Mouse (Mus musculus): ENCODE data around the gene Sema6d. TPM values are rescaled to one million over a fixed set of nuclear protein-coding genes. Genes with fewer than 3 reads are reported as not detected.

The Sema6d gene
- total RNA-seq, 2 experiments from 2014 or later: 18.8 to 18.9 TPM

DNA sequence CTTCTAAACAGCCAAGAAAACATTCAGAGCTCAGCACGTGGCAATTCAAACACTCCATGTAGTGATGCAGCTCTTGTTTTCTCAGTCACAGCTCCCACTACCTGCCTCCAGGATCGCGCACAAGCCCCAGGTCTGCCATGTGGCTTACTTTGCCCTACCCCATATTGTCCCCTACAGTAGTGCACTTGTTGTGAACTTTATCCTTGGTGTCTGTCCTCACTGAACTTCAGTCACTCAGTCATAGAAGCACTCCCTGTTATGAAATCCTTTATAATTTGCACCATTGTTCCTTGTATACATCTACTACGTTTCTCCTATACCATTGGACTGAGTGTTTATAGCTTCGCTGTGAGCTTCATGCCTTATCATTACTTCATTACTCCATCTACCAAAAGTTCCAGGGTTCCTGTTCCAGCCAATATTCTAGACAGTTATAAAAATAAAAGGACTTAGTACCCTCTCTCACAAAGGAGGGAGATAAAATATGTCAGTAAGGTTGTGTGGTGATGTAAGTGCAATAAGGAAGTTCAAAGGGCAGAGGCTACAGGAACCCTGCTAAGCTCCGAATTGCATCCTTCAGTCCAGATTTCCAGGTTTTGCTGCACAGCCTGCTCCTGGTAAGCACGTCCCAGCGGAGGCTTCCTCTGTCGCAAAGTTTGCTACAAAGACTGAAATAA is 512.1 kb downstream of the Sema6d start:
- intact Hi-C loops (cut with DNase I): loop anchor here (5.0 to 10.0 kb wide), 2 partner anchors 585 to 613 kb away; no protein-coding TSS in a partner anchor
- no peak for DNase-seq (ENCODE audit: low spot score)

DNA sequence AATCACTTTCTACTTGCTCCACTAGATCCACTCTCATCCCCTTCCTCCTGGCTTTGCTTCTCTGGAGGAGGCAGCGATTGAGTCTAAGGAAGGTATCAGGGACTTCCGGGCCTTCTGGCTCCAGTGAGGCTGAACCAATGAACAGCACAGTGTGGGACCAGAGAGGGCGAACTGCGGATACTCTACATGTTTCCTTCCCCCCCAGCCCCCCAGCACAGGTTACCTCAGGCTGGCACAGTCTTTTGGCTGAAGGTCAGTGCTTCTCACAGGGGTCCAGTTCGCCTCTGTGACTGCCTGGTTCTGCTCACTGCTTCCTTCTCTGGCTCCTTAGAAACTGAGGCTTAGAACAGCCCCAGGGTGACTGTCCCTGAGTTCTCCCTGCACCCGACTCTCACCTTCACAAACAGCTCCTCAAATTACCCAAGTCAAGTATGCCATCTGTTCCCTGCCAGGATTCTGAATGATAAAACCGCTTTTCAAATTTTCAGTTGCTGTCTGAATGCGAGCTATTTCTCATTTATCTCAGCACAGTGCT is 512.7 kb downstream of the Sema6d start:
- intact Hi-C loops (cut with DNase I): loop anchor here (5.0 to 10.0 kb wide), 2 partner anchors 585 to 612 kb away; no protein-coding TSS in a partner anchor
- DNase-seq (ENCODE audit: low spot score): no peak

GRCm38 (mm10) chr2:124605341-124605740 is 515.6 kb downstream of the Sema6d start:
- intact Hi-C loops (cut with DNase I): loop anchor here (5.0 to 10.0 kb wide), 4 partner anchors 252 to 609 kb away; no protein-coding TSS in a partner anchor
- DNase-seq (ENCODE audit: low spot score): no peak

DNA sequence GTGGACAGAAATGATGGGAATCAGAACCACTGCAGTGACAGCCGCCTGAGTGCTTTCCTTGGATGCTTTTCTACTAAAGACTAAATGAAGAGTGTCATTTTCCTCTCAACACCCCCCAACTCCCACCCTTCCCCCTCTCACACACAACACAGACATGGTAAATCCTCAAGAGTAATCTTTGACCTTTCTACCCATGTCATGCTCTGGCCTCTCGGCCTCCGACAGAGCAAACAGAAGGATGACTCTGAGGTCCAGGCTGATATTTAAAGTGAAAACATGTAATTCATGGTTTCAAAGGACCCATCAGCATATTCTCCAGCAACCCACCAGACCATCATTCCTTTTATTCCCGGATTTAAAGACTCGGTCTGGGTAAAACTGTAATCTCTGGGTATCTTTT is 518.2 kb downstream of the Sema6d start:
- DNase-seq (ENCODE audit: low spot score): no peak
- intact Hi-C loops (cut with DNase I): loop anchor here (5.0 to 10.0 kb wide), 4 partner anchors 249 to 607 kb away; no protein-coding TSS in a partner anchor

DNA sequence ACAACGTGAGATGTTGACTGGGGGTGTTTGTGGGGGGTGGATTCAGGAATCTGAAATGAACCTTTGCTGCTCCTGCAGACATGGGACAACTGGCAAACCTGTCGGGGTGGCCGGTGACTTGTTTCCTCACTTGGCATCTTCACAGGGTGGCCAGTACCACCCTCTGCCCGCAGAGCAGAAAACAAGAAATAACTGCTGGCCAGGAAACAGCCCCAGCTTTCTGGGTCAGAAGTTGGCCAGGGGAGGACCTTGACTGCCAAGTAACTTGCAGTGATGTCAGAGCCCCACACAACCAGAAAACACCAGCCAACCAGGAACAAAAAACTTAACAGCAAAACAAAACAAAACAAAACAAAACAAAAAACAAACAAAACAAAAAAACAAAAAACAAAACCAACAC is 518.8 kb downstream of the Sema6d start:
- intact Hi-C loops (cut with DNase I): loop anchor here (5.0 to 10.0 kb wide), 4 partner anchors 249 to 606 kb away; no protein-coding TSS in a partner anchor
- DNase-seq (ENCODE audit: low spot score): peak; percentile 29

GRCm38 (mm10) chr2:124609014-124609413 is 519.2 kb downstream of the Sema6d start:
- intact Hi-C loops (cut with DNase I): loop anchor here (5.0 to 10.0 kb wide), 4 partner anchors 248 to 606 kb away; no protein-coding TSS in a partner anchor
- DNase-seq (ENCODE audit: low spot score): no peak

- DNase-seq (ENCODE audit: low spot score): peak; percentile 91
- intact Hi-C loops (cut with DNase I): loop anchor here (2.0 to 10.0 kb wide), 7 partner anchors 137 to 605 kb away; no protein-coding TSS in a partner anchor
Observed at GRCm38 (mm10) chr2:124609711-124610585, 520.2 kb downstream of the Sema6d start.

DNA sequence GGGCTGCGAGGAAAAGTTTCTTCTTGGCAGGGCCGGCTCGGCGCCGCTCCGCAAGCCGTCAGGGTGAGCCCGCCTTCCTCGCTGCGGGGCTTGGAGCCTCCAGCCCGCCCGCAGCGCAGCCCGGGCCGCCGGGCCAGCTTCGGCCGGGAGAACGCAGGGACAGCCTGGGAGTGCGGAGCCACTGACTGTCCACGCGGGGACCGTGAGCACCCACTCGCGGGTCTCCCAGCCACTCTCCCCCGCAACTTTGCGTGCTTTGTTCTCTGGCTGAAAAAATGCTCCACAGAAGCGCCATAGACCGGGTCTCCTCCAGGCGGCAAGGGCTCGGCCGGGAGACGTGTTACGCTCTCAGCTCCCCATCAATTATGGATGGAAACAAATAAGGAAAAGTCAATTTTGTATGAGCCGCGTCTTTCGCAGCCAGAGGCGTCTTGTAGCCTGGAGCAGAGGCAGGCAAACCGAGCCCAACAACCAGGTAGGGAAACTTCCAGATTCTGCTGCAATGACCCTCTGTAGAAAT is 520.9 kb downstream of the Sema6d start:
- intact Hi-C loops (cut with DNase I): loop anchor here (2.0 to 5.0 kb wide), 3 partner anchors 137 to 318 kb away; no protein-coding TSS in a partner anchor

GRCm38 (mm10) chr2:124611226-124611625 is 521.5 kb downstream of the Sema6d start:
- no peak for DNase-seq (ENCODE audit: low spot score)
- intact Hi-C loops (cut with DNase I): loop anchor here (2.0 to 5.0 kb wide), 3 partner anchors 136 to 318 kb away; no protein-coding TSS in a partner anchor

More for the DNA sequence above, 520.9 kb downstream of the Sema6d start:
- DNase-seq (ENCODE audit: low spot score): no peak

DNA sequence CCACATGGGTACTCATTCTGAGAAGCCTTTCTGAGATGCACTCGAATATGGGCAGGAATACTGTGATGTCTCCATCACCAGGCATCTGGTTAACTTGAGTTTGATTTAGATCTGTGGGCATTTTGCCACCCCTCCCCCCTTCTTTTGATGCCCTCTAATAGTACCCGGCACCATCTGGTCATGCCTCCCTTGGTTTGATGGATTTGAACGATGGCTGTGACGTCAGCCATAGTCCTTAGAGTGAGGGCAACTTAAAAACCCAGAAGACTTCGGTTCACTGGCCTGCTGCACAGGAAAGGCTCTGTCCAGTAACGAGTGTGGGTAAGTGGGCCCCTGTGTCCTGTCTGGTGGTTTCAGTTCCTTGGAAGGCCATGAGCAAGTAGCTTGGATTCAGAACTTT is 522.5 kb downstream of the Sema6d start:
- DNase-seq (ENCODE audit: low spot score): no peak
- intact Hi-C loops (cut with DNase I): loop anchor here (2.0 to 5.0 kb wide), 3 partner anchors 39 to 160 kb away; no protein-coding TSS in a partner anchor

- DNase-seq (ENCODE audit: low spot score): no peak
- intact Hi-C loops (cut with DNase I): loop anchor here (2.0 to 5.0 kb wide), 3 partner anchors 38 to 159 kb away; no protein-coding TSS in a partner anchor
Observed at GRCm38 (mm10) chr2:124612727-124613510, 523.1 kb downstream of the Sema6d start.

DNA sequence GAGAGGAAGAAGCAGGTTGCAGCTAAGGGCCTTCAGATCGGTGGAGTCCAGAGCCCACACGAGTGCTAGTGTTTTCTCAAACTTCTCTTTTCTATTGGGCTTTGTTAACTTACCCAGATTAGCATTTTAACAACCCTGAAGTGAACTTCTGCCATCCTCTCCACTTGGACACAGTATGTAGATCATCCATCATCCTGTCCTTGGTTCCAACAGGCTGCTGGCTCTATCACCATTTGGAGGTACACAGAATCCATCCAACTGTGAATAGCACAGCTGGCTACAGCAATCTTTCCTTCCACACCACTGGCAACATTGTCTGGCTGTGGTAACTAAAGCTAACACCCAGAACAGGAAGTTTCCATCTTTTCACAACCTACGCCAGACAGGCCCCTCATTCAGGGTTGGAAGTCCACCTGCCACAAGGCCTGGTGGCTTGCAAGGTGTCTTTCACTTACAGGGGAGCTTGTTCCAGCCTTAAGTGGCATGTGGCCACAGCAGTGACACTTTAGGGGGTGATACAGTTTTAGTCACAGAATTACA is 524.0 kb downstream of the Sema6d start:
- intact Hi-C loops (cut with DNase I): loop anchor here (2.0 to 5.0 kb wide), 3 partner anchors 37 to 159 kb away; no protein-coding TSS in a partner anchor
- DNase-seq (ENCODE audit: low spot score): no peak

DNA sequence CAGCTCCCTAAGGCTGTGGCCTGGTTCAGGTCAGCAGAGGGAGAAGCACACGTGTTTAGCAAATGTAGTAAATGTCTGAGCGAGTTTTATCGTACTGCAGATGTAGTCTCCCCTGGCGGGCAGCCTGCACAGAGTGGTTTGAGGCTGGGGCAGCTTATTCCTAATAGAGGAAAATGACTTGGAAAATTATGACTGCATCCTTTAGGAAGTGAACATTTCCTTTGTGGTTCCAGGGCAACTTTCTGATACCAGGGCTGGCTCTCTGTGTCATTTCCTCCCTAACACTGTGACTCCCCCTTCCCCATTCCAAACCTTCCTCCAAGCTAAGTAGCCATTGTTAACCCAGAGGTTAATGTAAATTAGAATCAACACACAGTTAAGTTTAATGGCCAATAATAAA is 527.0 kb downstream of the Sema6d start:
- intact Hi-C loops (cut with DNase I): no loop called here
- no peak for DNase-seq (ENCODE audit: low spot score)

DNA sequence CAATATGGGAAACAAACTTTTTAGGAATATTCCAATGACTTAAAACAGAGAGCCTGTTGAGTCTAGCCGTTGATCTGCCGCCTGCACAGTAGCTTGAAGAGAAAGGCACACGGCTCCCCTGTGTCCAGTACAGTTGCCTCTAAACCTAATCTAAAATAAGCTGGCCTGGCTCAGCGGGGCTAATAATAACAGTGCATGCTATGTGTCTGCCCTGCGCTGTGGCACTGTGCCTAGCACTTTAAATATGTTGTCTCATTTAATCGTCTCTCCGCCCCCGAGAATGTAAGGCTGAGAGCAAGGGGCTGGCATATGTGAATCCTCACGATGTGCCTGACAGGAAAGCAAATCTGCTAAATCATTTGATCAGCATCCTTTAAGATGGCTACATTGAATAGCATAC is 527.7 kb downstream of the Sema6d start:
- no peak for DNase-seq (ENCODE audit: low spot score)
- intact Hi-C loops (cut with DNase I): no loop called here

DNA sequence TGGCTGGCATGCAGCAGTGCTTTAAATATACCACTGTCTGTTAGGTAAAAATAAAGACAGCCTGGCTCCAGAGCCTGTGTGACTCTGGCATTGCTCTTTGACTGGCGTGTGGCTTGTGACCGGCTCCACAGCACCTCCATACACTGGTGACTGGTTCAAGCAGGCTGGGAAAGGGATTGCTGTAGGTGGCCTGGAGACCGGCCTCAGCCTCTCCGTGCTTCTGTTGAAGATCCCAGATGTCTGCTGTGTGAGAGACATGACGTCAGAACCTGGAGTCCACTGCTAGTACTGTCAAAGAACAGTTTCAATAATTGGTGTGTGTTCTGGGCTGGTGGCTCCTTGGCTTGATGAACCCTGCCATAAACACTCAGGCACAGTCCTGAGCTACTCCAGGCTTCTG is 528.3 kb downstream of the Sema6d start:
- no peak for DNase-seq (ENCODE audit: low spot score)
- intact Hi-C loops (cut with DNase I): no loop called here

GRCm38 (mm10) chr2:124618526-124619219 is 528.9 kb downstream of the Sema6d start:
- DNase-seq (ENCODE audit: low spot score): no peak
- intact Hi-C loops (cut with DNase I): no loop called here

- DNase-seq (ENCODE audit: low spot score): no peak
- intact Hi-C loops (cut with DNase I): no loop called here
Observed at GRCm38 (mm10) chr2:124620470-124620869, 530.7 kb downstream of the Sema6d start.

DNA sequence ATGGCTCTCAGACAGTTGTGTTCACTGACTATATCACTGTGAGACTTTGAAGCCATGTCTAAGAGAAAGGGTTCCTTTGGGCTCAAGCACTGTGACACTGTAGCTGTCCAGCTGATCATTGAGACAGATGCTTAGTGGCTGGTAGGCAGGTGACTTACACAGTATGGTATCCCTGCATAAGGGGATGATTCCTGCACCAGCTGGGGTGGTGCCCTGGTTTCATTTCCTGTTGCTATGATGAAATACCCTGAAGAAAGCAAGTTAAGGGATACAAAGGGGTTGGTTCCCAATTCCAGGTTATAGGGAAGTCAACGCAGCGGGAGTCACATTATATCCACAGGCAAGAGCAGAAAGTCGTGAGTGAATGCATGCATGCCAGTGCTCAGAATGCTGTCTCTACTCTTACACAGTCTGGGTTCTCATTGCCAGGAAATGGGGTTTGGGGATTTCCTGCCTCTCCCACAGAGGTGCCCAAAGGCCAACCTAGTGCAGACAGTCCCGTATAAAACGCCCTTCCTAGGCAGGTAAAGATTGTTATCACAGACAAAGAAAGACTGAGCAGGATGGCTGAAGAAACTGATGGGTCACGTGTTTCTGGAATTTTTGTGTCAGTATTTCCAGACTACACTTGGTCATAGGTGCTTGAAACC is 532.3 kb downstream of the Sema6d start:
- no peak for DNase-seq (ENCODE audit: low spot score)
- intact Hi-C loops (cut with DNase I): no loop called here
